Mouse (Mus musculus): ENCODE data around the gene Gm20388. TPM values are rescaled to one million over a fixed set of nuclear protein-coding genes. Genes with fewer than 3 reads are reported as not detected.
A peak's percentile ranks its signal among the peaks of the same experiment; 100 is the strongest.

The Gm20388 gene
- polyA plus RNA-seq, 1 experiment from 2014 or later, result not detected

DNA sequence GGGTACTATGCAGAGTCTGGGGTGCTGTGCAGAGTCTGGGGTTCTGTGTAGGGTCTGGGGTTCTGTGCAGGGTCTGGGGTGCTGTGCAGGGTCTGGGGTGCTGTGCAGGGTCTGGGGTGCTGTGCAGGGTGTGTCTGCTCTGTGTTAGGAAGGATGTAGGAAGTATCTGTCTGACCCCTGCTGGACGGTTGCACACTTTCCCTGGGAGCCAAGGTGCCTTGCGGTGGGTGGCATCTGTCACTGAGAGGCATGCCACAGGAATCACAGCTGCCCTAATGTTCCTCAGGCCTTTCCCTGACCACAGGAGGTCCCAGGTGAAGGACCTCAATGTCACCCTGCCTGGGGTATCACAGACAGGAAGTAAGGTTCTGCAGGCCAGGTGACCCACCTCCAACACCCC is 595.9 kb downstream of the Gm20388 start:
- Histone ChIP-seq H3K4me1 (replicated peaks; ENCODE audit: control insufficient read depth, insufficient read depth) (peaks cover 31% of the 10 kb centered on the region), H3K36me3 (ENCODE audit: control insufficient read depth, insufficient read depth, low read length) (no peaks in the 10 kb centered on the region), H3K27ac (replicated peaks) (no peak overlapping the region), H3K4me2 (replicated peaks; ENCODE audit: low read depth) (no peak overlapping the region), H3K9ac (ENCODE audit: low read length) (no peak overlapping the region), H3K9me3 (ENCODE audit: control insufficient read depth, low read length) (no peaks in the 10 kb centered on the region), H3K4me3 (ENCODE audit: low read depth, low read length) (no peak overlapping the region), H3K27me3 (ENCODE audit: control insufficient read depth, insufficient read depth, low read length) (no peaks in the 10 kb centered on the region)
- DNase-seq (ENCODE audit: low spot score) (no peak), ATAC-seq (ENCODE audit: low FRiP score, low TSS enrichment) (no peak)
- TF ChIP-seq EP300 (optimal IDR thresholded peaks at IDR 0.05), result no peak
- TF ChIP-seq CTCF (IDR thresholded peaks at IDR 0.05; ENCODE audit: low read depth), result peak; percentile 60
- 85% methylated on average over 2 of the region's 2 CpGs for WGBS

DNA sequence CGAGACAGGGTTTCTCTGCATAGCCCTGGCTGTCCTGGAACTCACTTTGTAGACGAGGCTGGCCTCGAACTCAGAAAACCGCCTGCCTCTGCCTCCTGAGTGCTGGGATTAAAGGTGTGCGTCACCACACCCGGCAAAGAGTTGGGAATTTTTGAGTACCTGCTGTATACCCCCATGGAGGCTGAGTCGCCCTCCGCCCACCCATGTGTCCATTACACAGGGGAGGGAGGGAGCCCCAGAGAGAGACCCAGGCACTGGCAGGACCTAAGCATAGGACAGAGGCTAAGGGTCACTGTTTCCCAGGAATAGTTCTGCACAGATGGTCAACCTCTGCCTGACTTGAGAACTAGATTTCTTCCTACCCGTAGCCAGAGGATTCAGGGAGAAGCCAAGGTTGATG is 596.6 kb downstream of the Gm20388 start:
- Histone ChIP-seq H3K27ac (replicated peaks) (no peak overlapping the region), H3K9me3 (ENCODE audit: control insufficient read depth, low read length) (no peaks in the 10 kb centered on the region), H3K4me1 (replicated peaks; ENCODE audit: control insufficient read depth, insufficient read depth) (peaks cover 33% of the 10 kb centered on the region), H3K36me3 (ENCODE audit: control insufficient read depth, insufficient read depth, low read length) (no peaks in the 10 kb centered on the region), H3K27me3 (ENCODE audit: control insufficient read depth, insufficient read depth, low read length) (no peaks in the 10 kb centered on the region), H3K4me2 (replicated peaks; ENCODE audit: low read depth) (no peak overlapping the region), H3K9ac (ENCODE audit: low read length) (no peak overlapping the region), H3K4me3 (ENCODE audit: low read depth, low read length) (no peak overlapping the region)
- no peak for ATAC-seq (ENCODE audit: low FRiP score, low TSS enrichment)
- 92% methylated on average over 9 of the region's 9 CpGs for WGBS
- DNase-seq (ENCODE audit: low spot score), result no peak
- TF ChIP-seq CTCF (IDR thresholded peaks at IDR 0.05; ENCODE audit: low read depth) (no peak), EP300 (optimal IDR thresholded peaks at IDR 0.05) (no peak)

DNA sequence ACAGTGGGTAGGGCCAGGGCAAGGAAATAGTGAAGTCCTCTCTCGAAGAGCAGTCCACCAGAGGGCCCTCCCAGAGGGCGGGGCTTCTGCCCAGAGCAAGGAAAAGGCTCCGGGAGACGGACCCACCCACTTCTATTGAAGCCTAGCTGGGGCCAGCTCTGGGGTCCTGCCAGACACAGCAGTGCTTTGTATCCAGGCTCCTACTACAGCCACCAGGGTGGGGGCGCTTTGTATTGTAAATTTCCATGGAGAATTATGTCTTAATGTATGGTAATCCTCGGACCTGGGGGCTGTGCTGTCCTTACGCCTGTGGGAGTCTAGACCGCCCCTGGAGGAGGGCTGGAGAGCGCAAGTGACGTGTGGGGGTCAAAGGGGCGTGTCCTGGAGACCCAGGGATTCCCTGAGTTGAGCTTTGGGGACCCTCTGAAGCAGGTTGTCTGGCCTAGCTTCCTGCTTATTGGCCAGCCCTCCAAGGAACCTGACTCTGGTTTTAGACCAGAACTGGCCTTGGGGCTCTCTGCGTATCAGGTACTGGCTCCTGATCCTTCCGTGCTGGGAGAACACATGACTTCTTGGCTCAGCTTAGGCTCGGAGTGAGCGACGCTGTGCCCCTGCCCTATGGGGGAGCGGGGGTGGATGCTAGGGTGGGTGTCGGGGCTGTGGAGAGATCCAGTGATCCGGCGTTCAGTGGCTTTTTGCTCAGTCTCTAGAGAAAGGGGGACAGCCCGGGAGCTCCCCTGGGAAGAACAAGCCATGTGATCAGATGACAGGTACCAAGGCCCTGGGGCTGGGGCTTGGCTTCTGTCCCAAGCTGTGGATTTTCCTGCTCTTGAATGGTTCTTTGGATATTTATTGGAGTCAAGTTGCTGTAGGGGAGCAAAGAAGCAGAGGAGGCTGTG is 598.7 kb downstream of the Gm20388 start:
- WGBS, result 8% methylated on average over 21 of the region's 21 CpGs
- ATAC-seq (ENCODE audit: low FRiP score, low TSS enrichment), result peak; percentile 66
- no peaks in the 10 kb centered on the region for H3K36me3 ChIP-seq (ENCODE audit: control insufficient read depth, insufficient read depth, low read length)
- H3K9ac ChIP-seq (ENCODE audit: low read length), result no peak overlapping the region
- H3K4me3 ChIP-seq (ENCODE audit: low read depth, low read length), result no peak overlapping the region
- H3K4me2 ChIP-seq (replicated peaks; ENCODE audit: low read depth), result peak overlapping the region; percentile 43
- peak; percentile 49 for TF ChIP-seq CTCF (IDR thresholded peaks at IDR 0.05; ENCODE audit: low read depth)
- no peak for TF ChIP-seq EP300 (optimal IDR thresholded peaks at IDR 0.05)
- no peaks in the 10 kb centered on the region for H3K9me3 ChIP-seq (ENCODE audit: control insufficient read depth, low read length)
- peak; percentile 82 for DNase-seq (ENCODE audit: low spot score)
- no peaks in the 10 kb centered on the region for H3K27me3 ChIP-seq (ENCODE audit: control insufficient read depth, insufficient read depth, low read length)
- H3K4me1 ChIP-seq (replicated peaks; ENCODE audit: control insufficient read depth, insufficient read depth), result peaks cover 29% of the 10 kb centered on the region
- 0 out of 2 replicates have a peak overlapping the region, but pooled peaks have one; percentile 8 for H3K27ac ChIP-seq (replicated peaks)

DNA sequence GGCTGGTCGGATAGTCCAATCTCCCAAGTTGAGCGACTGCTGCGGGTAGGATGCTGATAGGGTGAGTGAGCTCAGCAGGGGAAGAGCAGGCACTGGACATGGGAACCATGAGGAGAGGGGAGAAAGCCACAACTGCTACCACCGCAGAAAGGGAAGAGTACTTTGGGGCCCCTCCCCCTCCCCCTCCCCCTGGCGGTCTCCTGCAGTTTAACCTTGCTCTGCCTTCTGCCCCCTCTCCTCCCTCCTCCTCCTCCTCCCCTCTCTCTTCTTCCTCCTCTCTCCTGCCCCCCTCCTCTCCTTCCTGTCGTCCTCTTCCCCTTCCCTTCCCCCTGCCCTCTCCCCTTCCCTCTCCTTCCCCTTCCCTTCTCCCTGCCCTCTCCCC is 599.4 kb downstream of the Gm20388 start:
- H3K4me1 ChIP-seq (replicated peaks; ENCODE audit: control insufficient read depth, insufficient read depth), result peaks cover 22% of the 10 kb centered on the region
- H3K4me3 ChIP-seq (ENCODE audit: low read depth, low read length), result no peak overlapping the region
- H3K9ac ChIP-seq (ENCODE audit: low read length), result no peak overlapping the region
- TF ChIP-seq CTCF (IDR thresholded peaks at IDR 0.05; ENCODE audit: low read depth), result no peak
- no peak for ATAC-seq (ENCODE audit: low FRiP score, low TSS enrichment)
- no peaks in the 10 kb centered on the region for H3K9me3 ChIP-seq (ENCODE audit: control insufficient read depth, low read length)
- H3K4me2 ChIP-seq (replicated peaks; ENCODE audit: low read depth), result no peak overlapping the region
- no peak overlapping the region for H3K27ac ChIP-seq (replicated peaks)
- H3K36me3 ChIP-seq (ENCODE audit: control insufficient read depth, insufficient read depth, low read length), result no peaks in the 10 kb centered on the region
- DNase-seq (ENCODE audit: low spot score), result no peak
- 30% methylated on average over 4 of the region's 6 CpGs for WGBS
- no peaks in the 10 kb centered on the region for H3K27me3 ChIP-seq (ENCODE audit: control insufficient read depth, insufficient read depth, low read length)

DNA sequence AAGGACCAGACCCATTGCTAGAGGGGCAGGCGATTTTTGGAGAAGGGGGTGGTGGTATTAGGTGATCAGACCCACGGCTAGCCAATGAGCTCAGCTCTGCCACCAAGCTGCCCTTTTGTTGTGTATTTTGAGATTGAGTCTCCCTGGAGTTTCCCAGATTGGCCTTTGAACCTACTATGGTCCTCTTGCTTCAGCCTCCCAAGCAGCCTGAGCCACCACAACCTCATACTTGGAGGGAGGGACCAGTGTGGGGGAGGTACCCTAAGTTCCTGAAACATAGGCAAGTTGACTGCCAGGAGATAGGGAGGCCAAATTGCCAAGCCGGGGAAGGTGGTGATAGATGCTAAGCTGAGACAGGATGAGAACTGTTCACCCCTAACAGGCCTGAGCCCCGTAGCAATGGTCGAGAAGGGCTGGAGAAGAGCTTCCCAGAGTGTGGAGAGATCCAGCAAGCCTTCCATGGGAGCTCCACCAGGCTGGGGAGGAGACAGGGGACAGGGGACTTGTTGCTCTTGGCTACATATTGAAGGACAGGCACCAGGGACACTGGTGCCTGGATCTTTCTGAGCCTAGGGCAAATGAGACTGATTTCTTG is 600.3 kb downstream of the Gm20388 start:
- no peaks in the 10 kb centered on the region for H3K27me3 ChIP-seq (ENCODE audit: control insufficient read depth, insufficient read depth, low read length)
- no peak overlapping the region for H3K4me2 ChIP-seq (replicated peaks; ENCODE audit: low read depth)
- no peaks in the 10 kb centered on the region for H3K9me3 ChIP-seq (ENCODE audit: control insufficient read depth, low read length)
- peaks cover 20% of the 10 kb centered on the region for H3K4me1 ChIP-seq (replicated peaks; ENCODE audit: control insufficient read depth, insufficient read depth)
- DNase-seq (ENCODE audit: low spot score) (no peak), ATAC-seq (ENCODE audit: low FRiP score, low TSS enrichment) (no peak)
- WGBS, result 44% methylated on average over 5 of the region's 5 CpGs
- no peak for TF ChIP-seq CTCF (IDR thresholded peaks at IDR 0.05; ENCODE audit: low read depth)
- TF ChIP-seq EP300 (optimal IDR thresholded peaks at IDR 0.05), result no peak
- H3K4me3 ChIP-seq (ENCODE audit: low read depth, low read length), result no peak overlapping the region
- H3K27ac ChIP-seq (replicated peaks), result peak overlapping the region; percentile 30; the same call in 1 of the 2 replicates
- no peaks in the 10 kb centered on the region for H3K36me3 ChIP-seq (ENCODE audit: control insufficient read depth, insufficient read depth, low read length)
- no peak overlapping the region for H3K9ac ChIP-seq (ENCODE audit: low read length)

DNA sequence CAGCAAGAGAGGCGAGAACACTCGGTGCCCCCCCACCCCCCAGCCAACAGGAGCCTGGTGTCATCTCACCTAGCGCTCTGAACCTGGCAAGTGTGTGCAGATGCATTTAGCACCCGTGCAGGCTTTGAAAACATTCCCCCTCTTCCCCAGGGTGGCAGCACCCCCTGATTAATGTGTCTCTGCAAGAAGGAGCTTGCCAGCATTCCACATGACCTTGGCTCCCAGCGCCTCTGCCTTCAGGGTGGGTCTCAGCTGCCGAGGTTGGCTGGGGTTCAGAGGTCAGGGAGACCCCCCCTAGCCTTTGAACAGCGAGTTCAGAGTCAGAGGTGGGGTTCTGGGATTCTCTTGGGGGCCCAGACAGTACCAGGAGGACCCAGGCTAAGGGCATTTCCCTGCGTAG is 601.1 kb downstream of the Gm20388 start:
- TF ChIP-seq EP300 (optimal IDR thresholded peaks at IDR 0.05) (no peak), CTCF (IDR thresholded peaks at IDR 0.05; ENCODE audit: low read depth) (no peak)
- WGBS, result 45% methylated on average over 8 of the region's 8 CpGs
- no peak overlapping the region for H3K9ac ChIP-seq (ENCODE audit: low read length)

More for the DNA sequence above, 601.1 kb downstream of the Gm20388 start:
- Histone ChIP-seq H3K36me3 (ENCODE audit: control insufficient read depth, insufficient read depth, low read length) (no peaks in the 10 kb centered on the region), H3K27me3 (ENCODE audit: control insufficient read depth, insufficient read depth, low read length) (no peaks in the 10 kb centered on the region), H3K4me1 (replicated peaks; ENCODE audit: control insufficient read depth, insufficient read depth) (peaks cover 20% of the 10 kb centered on the region), H3K4me2 (replicated peaks; ENCODE audit: low read depth) (no peak overlapping the region), H3K27ac (replicated peaks) (peak overlapping the region; percentile 30; the same call in 1 of the 2 replicates), H3K9me3 (ENCODE audit: control insufficient read depth, low read length) (no peaks in the 10 kb centered on the region), H3K4me3 (ENCODE audit: low read depth, low read length) (no peak overlapping the region)
- no peak for ATAC-seq (ENCODE audit: low FRiP score, low TSS enrichment)
- no peak for DNase-seq (ENCODE audit: low spot score)
